8 mouse cellular contexts compared by ENCODE assay signal in genomic region chr13:94941230-94941629, GRCm38 (mm10). TPM values are rescaled to one million over a fixed set of nuclear protein-coding genes. Genes with fewer than 3 reads are reported as not detected.
DNase-seq lines count a peak whose midpoint lies in the region; ATAC-seq lines count a peak whose summit lies in the region.

No protein-coding gene starts in this region.

- no peaks in the 10 kb centered on the region for H3K4me1 ChIP-seq in kidney, embryonic 14.5 days (ENCODE audit: control insufficient read depth, insufficient read depth, low read length)
- no peaks in the 10 kb centered on the region for H3K4me1 ChIP-seq in midbrain, embryonic 16.5 days (ENCODE audit: control insufficient read depth, insufficient read depth, low read length)

- ATAC-seq in kidney, embryonic 14.5 days (ENCODE audit: low FRiP score, low TSS enrichment), result no peak
- ATAC-seq in midbrain, embryonic 16.5 days, result 0 out of 2 replicates have a peak, but pooled peaks have one; percentile 54

- no peak overlapping the region for H3K4me2 ChIP-seq in kidney, embryonic 14.5 days (replicated peaks; ENCODE audit: low read depth, low read length)
- H3K4me2 ChIP-seq in midbrain, embryonic 16.5 days (ENCODE audit: low read length), result no peak overlapping the region

- H3K4me3 ChIP-seq in kidney, embryonic 14.5 days (ENCODE audit: low read length), result no peak overlapping the region
- no peak overlapping the region for H3K4me3 ChIP-seq in midbrain, embryonic 16.5 days (ENCODE audit: low read depth, low read length)

- 0 out of 2 replicates have a peak, but pooled peaks cover 2% of the 10 kb centered on the region for H3K27me3 ChIP-seq in kidney, embryonic 14.5 days (ENCODE audit: control insufficient read depth, insufficient read depth, low read length)
- H3K27me3 ChIP-seq in midbrain, embryonic 16.5 days (ENCODE audit: control insufficient read depth, insufficient read depth, low read depth, low read length), result peaks cover 3% of the 10 kb centered on the region

- H3K9me3 ChIP-seq in kidney, embryonic 14.5 days (ENCODE audit: control insufficient read depth, low read length), result no peaks in the 10 kb centered on the region
- H3K9me3 ChIP-seq in midbrain, embryonic 16.5 days (replicated peaks; ENCODE audit: control insufficient read depth, low read length, poor library complexity, severe bottlenecking), result no peaks in the 10 kb centered on the region

- no peaks in the 10 kb centered on the region for H3K36me3 ChIP-seq in kidney, embryonic 14.5 days (ENCODE audit: control insufficient read depth, insufficient read depth, low read length)
- H3K36me3 ChIP-seq in midbrain, embryonic 16.5 days (ENCODE audit: control insufficient read depth, insufficient read depth, low read length), result no peaks in the 10 kb centered on the region

- intact Hi-C loops in heart, postnatal 10 days (cut with DNase I), result loop anchor here (1.0 to 5.0 kb wide), 3 partner anchors 379 to 559 kb away; no protein-coding TSS in a partner anchor

- WGBS in kidney, embryonic 14.5 days, result 12% methylated on average over 4 of the region's 4 CpGs
- 18% methylated on average over 4 of the region's 4 CpGs for WGBS in midbrain, embryonic 16.5 days

- H3K9ac ChIP-seq in kidney, embryonic 14.5 days (ENCODE audit: low read depth, low read length), result no peak overlapping the region
- no peak overlapping the region for H3K9ac ChIP-seq in midbrain, embryonic 16.5 days (ENCODE audit: low read depth, low read length)

- peak; percentile 26 for DNase-seq in kidney, adult 11 months
- DNase-seq in adrenal gland, adult 18-20 months (ENCODE audit: low spot score in 2 of 2), result peak; percentile 62 to 66
- peak; percentile 88 for DNase-seq in embryo, embryonic 11 days
- DNase-seq in heart, postnatal 10 days, result peak; percentile 63 to 77
- DNase-seq in left cerebral cortex, adult 18-20 months (ENCODE audit: low spot score in 2 of 2), result peak; percentile 63 to 75
- DNase-seq in thymus, postnatal 14 days, result peak; percentile 54

- H3K27ac ChIP-seq in kidney, embryonic 14.5 days (ENCODE audit: low read depth, low read length), result no peak overlapping the region
- no peak overlapping the region for H3K27ac ChIP-seq in midbrain, embryonic 16.5 days (ENCODE audit: low read length)

RNA-seq across cellular contexts. Expression of gene Wdr41, which starts 34.9 kb away (rescaled TPM):
- 15.9 and 25.3 TPM in 2 replicates for polyA plus RNA-seq in kidney, embryonic 14.5 days (2014; fragmentation: Nextera tagmentation; extraction: Ambion mirVana)
- 10 to 100 TPM; 16.9 to 18.4 TPM for total RNA-seq in adrenal gland, adult 18-20 months (2021)
- 10 to 100 TPM; 16.9 to 18.9 TPM for total RNA-seq in heart, postnatal 10 days (2021)
- total RNA-seq in left cerebral cortex, adult 18-20 months (2021), result 10 to 100 TPM; 20.5 TPM
- 25.6 and 27.4 TPM in 2 replicates for polyA plus RNA-seq in midbrain, embryonic 16.5 days (2015; fragmentation: Nextera tagmentation; extraction: Ambion mirVana)

Comparison
In these comparisons a context has a peak if more than half of its experiments do, and no peak if none do; other contexts are left out.
1. DNase-seq: peak in every context shown above with its lines; median percentile 88 in embryo, embryonic 11 days; 70 in heart, postnatal 10 days; 69 in left cerebral cortex, adult 18-20 months; 64 in adrenal gland, adult 18-20 months; 54 in thymus, postnatal 14 days; 26 in kidney, adult 11 months.